Mouse (Mus musculus): ENCODE measurements around the gene Akap1. TPM values are rescaled to one million over a fixed set of nuclear protein-coding genes. Genes with fewer than 3 reads are reported as not detected.

The Akap1 gene
- total RNA-seq, 2 experiments from 2014 or later, result 57.0 to 75.1 TPM

DNA sequence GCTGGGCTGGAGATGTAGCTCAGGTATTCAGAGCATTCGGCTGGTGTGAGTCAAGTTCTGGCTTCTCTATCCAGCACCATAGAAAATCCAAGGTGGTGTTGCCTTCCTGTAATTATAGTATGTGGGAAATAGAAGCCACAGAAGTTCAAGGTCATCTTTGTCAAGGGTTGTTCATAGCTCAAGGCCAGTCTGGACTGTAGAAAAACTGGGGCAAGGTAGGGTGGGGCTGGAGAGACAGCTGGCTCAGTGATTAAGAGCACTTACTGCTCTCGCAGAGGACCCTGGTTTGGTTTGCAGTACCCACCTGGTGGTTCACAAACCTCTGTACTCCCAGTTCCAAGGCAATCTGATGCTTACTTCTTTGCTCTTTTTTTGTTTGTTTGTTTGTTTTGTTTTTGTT lies 24.6 kb upstream of the Akap1 start:
- no peak for DNase-seq
- intact Hi-C loops (cut with DNase I), result no loop called here

- no peak for DNase-seq
- intact Hi-C loops (cut with DNase I), result no loop called here
Observed at GRCm38 (mm10) chr11:88884376-88885065, 20.1 kb upstream of the Akap1 start.

GRCm38 (mm10) chr11:88878011-88878410 lies 13.6 kb upstream of the Akap1 start:
- intact Hi-C loops (cut with DNase I), result no loop called here

DNA sequence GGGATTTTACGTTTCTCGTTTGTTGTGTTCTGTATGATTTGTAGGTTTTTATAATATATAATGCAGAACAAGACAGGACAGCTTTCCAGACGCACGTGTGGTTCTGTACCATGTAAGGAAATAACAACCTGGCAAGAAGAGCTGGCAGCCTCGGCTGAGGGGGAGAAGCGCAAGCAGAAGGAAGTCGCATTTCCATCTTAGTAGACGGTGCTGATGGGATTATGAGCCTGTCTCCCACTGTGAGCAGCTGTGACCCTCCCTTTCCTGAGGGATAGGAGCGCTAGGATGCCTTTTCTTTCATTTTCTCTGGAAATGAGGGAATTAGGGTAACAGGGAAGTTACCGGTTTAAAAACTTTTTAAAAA lies 9.3 kb upstream of the Akap1 start:
- DNase-seq, result no peak
- intact Hi-C loops (cut with DNase I), result no loop called here

More at GRCm38 (mm10) chr11:88878011-88878410, 13.6 kb upstream of the Akap1 start:
- DNase-seq, result no peak

DNA sequence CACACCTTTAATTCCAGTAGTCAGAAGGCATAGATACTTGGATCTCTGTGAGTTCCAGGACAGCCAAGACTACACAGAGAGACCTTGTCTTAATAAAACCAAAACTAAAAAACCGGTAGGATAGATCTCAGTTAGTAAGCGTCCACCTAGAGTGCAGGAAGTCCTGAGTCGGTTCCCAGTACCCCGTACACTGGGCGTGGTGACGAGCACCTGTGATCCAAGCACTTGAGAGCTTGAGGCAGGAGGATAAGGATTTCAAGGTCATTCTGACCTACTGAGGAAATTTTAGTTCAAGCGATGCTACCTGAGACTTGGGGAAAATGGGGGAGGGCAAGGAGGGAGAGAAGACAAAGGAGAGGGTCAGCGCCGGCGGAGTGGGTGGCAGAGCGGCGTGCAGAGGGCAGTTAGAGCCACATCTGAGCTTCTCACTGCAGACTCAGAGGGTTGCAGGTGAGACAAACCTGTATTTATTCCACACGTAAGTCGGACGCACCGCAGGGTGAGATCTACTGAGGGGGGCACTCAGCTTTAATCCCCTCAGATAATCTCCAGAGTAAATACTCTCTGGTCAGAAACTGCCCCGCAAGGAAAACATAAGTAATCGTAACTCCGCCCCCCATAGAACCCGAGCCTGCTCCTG lies 8.8 kb upstream of the Akap1 start:
- DNase-seq, result no peak
- intact Hi-C loops (cut with DNase I), result no loop called here

GRCm38 (mm10) chr11:88869443-88869842 lies 5.1 kb upstream of the Akap1 start:
- DNase-seq, result no peak
- intact Hi-C loops (cut with DNase I), result loop anchor here (5.0 kb wide), 1 partner anchor 33 kb away; no protein-coding TSS in a partner anchor

DNA sequence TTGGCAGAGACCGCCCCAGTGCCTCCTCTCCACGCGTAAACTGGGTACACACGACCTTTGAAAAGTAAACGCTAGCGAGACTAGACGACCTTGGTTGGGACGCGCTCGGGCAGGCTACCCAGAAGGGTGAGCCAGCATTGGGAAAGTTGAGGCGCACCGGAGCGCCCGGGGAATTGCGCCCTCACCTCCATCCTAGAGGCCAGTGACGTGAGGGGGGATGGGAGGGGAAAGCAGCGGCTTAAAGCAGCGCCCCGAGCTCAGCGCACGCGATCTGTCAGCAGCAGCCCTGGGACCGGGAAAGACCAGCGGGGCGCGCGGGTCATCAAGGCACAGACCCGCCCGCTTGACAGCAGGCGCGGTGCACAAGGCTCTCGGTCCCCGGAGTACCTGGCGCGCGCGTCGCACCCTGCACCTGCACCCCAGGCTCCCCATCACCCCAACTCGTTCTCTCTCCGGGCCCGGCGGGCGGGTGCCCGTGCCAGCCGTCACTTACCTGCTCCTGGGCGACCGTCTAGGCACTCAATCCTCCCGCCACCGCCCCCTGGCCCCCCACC lies 405 bp downstream of the Akap1 start:
- intact Hi-C loops (cut with DNase I), result no loop called here
- DNase-seq, result peak in 1 of 2 experiments; percentile 31

- intact Hi-C loops (cut with DNase I), result no loop called here
- no peak for DNase-seq
Observed at GRCm38 (mm10) chr11:88863071-88863903, 1.1 kb downstream of the Akap1 start.

DNA sequence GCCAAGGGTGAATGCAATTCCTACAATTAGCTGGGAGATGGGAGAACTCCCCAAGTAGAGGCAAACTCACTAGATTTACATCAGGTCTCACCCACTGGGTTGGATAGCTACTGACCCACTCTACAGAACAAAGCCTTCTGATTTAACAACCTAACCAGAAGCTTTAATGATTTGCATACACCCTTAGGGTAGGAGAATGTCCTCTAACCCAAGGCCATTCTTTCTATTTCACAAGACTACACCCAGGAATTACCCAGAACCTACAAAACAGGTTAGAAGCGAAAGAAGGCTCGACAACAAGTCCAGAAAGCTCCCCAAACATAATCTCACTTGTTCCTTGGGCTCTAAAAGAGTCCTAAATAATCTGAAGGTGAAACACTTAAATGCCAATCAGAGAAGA lies 2.0 kb downstream of the Akap1 start:
- intact Hi-C loops (cut with DNase I), result no loop called here
- DNase-seq, result no peak

DNA sequence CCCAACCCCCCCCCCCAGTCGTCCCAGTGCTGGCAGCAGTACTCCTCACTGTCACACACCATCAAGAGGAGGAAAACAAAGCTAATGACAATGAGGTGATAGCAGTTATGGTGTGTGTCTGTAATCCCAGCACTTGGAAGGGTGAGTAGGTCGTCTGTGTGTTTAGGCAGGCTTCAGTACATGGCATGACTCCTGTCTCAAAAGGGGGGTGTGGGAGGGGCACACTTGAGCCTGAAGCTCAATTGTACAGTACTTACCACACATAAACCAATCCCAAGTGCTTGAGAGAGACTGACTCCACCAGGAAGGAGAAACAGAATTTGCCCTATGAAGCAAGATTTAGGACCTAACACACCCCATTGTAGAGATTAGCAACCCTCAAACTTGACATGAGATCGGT lies 3.3 kb downstream of the Akap1 start:
- DNase-seq, result no peak
- intact Hi-C loops (cut with DNase I), result no loop called here

DNA sequence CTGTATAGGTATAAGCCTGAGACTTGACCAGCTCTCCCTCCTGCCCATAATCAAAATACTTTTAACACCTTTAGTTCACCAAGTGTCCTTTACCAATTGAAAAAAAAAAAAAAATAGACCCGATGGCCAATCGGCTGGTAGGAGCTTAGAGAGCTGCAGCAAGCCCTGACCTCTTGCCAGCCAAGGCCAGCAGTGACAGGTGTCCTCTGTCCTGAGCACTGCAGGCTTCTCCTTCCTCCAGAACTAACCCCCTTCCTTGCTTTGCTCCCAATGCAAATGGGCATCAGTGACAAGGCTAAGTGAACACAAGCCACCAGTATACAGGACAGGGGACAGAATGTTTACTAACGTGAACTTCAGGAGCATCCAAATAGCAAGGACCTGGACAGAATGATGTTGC lies 3.7 kb downstream of the Akap1 start:
- intact Hi-C loops (cut with DNase I), result no loop called here
- no peak for DNase-seq

DNA sequence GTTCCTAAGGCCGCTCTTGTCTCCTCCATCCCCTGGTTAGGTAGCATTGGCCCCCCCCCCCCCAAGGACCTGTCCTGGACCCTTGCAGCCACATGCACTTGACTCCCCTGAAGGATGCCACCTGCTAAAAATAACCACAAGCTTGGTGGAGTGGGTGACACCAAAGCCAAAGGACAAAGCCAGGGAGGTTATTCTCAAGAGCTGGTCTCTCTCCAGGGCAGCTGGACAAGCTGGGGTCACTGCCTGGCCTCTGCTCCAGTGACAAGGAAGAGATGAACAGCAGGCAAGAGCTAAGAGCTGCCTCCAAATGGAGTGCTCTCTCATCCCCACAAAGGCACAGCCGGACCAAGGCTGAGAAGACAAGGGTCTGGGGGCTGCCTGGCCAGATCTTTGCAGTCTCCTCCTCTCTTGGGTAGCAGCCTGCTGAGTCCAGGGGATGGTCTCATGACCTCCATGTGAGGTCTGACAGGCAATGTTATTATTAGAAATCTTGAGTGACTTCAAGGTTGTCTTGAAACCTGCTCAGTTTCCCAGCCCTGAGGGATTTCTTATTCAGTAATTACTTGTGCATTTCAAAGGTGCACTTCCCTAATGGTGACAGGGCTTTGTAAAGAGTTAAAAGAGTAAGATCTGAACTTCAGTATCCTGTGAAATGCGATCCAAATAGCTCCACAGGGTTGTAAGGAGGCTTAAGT lies 6.9 kb downstream of the Akap1 start:
- DNase-seq, result peak in 1 of 2 experiments; percentile 25
- intact Hi-C loops (cut with DNase I), result loop anchor here (5.0 kb wide), 1 partner anchor 95 kb away; no protein-coding TSS in a partner anchor

DNA sequence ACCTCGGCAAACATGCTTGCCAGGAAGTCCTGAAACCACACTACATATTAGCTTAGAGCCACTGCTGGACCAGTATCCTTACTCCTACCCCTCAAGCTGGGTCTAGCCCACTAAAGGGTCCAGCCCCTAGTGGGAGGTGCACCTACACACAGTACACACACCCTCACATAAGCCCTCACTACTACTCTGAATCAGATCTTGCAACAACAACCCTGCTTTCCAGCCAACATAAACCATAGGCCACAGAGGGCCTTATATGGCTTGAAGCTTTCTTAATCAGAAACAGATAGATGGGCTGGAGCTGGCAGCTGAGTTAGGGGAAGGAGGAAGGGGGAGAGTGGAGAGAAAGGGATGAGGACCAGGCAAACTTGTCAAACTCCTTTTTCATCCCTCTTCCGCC lies 8.0 kb downstream of the Akap1 start:
- intact Hi-C loops (cut with DNase I), result loop anchor here (5.0 kb wide), 1 partner anchor 96 kb away; no protein-coding TSS in a partner anchor
- no peak for DNase-seq

GRCm38 (mm10) chr11:88855795-88856194 lies 8.6 kb downstream of the Akap1 start:
- DNase-seq, result no peak
- intact Hi-C loops (cut with DNase I), result loop anchor here (5.0 kb wide), 1 partner anchor 97 kb away; no protein-coding TSS in a partner anchor

GRCm38 (mm10) chr11:88853588-88853987 lies 10.8 kb downstream of the Akap1 start:
- intact Hi-C loops (cut with DNase I), result no loop called here

GRCm38 (mm10) chr11:88852806-88853205 lies 11.6 kb downstream of the Akap1 start:
- intact Hi-C loops (cut with DNase I), result no loop called here
- no peak for DNase-seq

More at GRCm38 (mm10) chr11:88853588-88853987, 10.8 kb downstream of the Akap1 start:
- no peak for DNase-seq

DNA sequence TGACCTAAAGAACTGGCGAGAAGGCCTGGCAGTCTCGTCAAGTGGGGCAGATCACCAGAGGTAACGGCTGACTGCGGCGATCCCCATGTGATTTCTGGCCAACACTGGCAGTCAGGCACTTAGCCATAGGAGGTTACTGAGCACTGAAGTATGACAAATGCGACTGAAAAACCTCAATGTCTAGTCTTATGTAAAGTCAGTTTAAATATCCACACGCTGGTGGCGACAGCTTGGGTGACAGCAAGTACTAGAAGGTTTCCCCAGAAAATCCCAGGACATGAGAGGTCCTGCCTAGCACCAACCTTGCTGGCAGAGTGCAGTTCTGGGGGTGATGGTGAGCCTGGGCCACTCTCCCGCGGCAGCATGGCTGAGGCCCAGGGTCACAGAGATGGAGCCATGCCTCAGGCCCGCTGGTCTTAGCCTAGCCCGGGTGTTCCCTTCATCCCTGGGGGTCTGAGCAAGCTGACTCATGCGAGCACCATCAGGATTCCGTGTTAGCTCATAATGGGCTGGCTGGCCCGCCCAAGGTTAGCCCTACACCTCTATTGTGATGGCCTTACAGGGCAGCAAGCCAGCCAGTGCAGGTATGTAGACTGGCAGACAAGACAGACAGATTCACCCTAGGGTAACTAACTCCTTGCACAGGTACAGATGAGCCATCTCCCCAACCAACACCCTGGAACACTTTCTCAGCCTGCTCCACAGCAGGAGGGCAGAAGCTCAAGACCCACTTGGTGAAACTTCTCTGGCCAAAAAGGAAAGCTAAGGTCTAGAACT lies 13.1 kb downstream of the Akap1 start:
- intact Hi-C loops (cut with DNase I), result no loop called here
- DNase-seq, result no peak

DNA sequence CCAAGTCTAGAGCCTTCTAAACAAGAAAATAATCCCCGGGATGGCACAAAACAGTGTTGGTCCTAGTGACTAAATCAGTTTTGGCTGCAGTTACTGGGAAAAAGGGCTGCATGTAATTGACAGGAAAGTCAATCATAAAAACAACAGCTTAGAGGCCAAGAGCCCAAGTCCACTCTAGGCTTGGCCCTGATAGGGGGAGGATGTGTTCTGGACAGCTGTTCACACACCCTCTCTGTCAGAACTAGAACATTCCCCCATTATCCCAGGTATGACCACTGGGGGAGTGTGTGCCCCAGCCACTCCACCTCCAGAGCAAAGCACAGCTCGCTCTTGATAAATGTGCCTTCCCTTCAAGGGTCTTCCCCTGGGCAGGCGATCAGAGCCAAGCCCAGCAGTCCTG lies 14.7 kb downstream of the Akap1 start:
- DNase-seq, result no peak
- intact Hi-C loops (cut with DNase I), result loop anchor here (5.0 kb wide), 2 partner anchors 53 to 98 kb away; no protein-coding TSS in a partner anchor

DNA sequence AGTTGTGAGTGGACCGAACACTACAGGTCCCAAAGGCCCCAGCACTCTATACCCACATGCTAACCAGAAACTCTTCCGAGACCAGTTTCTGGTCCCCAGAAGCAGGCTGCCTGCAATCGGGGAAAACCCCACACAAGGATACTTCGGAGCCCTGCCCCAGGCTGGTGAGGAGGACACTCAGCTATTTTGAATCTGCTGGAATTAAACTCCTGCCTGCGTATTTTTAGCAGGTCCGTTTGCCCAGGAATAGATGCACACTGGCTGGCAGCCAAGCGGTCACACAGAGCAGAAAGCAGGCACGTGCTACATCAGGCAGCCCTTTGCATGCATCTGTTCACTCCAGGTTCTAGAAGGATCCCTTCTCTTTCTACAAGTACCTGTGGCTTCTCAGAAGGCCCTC lies 15.1 kb downstream of the Akap1 start:
- DNase-seq, result peak; percentile 59 to 67
- intact Hi-C loops (cut with DNase I), result loop anchor here (5.0 kb wide), 2 partner anchors 53 to 98 kb away; no protein-coding TSS in a partner anchor
